Mouse (Mus musculus) bone marrow, adult 2 months (tissue): ENCODE measurements around the gene Olfr397.

Experiments used
- CTCF ChIP-seq: fragments of 200-500 bp; IDR thresholded peaks from 2 replicates; pipeline ENCODE4 v1.5.1; 2011; ENCODE audit warnings: low read length, control low read depth; ENCODE audit not compliant: control insufficient read depth, insufficient read depth
- POLR2A ChIP-seq: fragments of 200-500 bp; IDR thresholded peaks from 2 replicates; pipeline ENCODE4 v1.6.1; 2011; ENCODE audit warnings: low read depth, mild to moderate bottlenecking, control low read depth, low read length, borderline replicate concordance; ENCODE audit not compliant: control insufficient read depth

GRCm38 (mm10) chr11:73960517-73960916 is at the start of gene Olfr397:
- TF ChIP-seq CTCF, result no peak
- no peak for TF ChIP-seq POLR2A
